Mouse (Mus musculus): ENCODE measurements around the gene Tenm3.

DNA sequence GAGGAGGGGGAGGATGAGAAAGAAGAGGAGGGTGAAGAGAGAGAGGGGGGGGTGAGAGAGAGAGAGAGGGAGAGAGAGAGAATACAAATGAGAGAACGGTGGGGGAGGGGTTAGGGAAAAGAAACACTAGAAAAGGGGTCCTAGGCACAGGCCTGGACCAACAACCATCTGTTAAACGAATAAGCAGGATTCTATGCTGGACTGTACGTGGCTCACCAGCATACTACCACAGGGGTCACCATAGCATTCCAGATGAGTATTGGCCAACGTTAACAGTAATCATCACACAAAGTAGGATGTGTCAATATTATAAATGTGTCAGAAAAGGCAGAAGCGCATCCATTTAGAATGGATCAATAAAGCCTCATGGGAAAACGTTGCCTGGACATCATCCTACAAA lies 233.4 kb downstream of the Tenm3 start:
- no peak for TF ChIP-seq CHD1 (IDR thresholded peaks at IDR 0.05; ENCODE audit: low read depth, low read length)
- no peak for TF ChIP-seq CTCF (conservative IDR thresholded peaks at IDR 0.05 in 1 of 2, IDR thresholded peaks at IDR 0.05 in 1 of 2; ENCODE audit: low read depth in 2 of 2, low read length in 2 of 2)
- no peak for TF ChIP-seq POLR2A (IDR thresholded peaks at IDR 0.05; ENCODE audit: low read depth, low read length)
- no peak for TF ChIP-seq EP300 (IDR thresholded peaks at IDR 0.05; ENCODE audit: low read length)
- no peak for TF ChIP-seq MEF2A (IDR thresholded peaks at IDR 0.05; ENCODE audit: borderline replicate concordance, low read depth, low read length)
- TF ChIP-seq MXI1 (IDR thresholded peaks at IDR 0.05; ENCODE audit: low read depth, low read length), result no peak
- no peak for TF ChIP-seq USF1 (IDR thresholded peaks at IDR 0.05; ENCODE audit: low read depth, low read length)
- TF ChIP-seq JUND (conservative IDR thresholded peaks at IDR 0.05; ENCODE audit: low read depth, low read length), result no peak
- TF ChIP-seq NELFE (IDR thresholded peaks at IDR 0.05; ENCODE audit: low read depth, low read length), result no peak
- TF ChIP-seq USF2 (conservative IDR thresholded peaks at IDR 0.05; ENCODE audit: low read depth, low read length), result no peak
- no peak for TF ChIP-seq GABPA (IDR thresholded peaks at IDR 0.05; ENCODE audit: insufficient replicate concordance, low read depth, low read length)
- no peak for TF ChIP-seq RAD21 (IDR thresholded peaks at IDR 0.05; ENCODE audit: low read depth, low read length)
- no peak for TF ChIP-seq BHLHE40 (IDR thresholded peaks at IDR 0.05; ENCODE audit: low read depth, low read length)

Measured in CH12.LX (cell line).